8 mouse cellular contexts compared by ENCODE assay signal in genomic region chr1:74284543-74285160, GRCm38 (mm10). TPM values are rescaled to one million over a fixed set of nuclear protein-coding genes. Genes with fewer than 3 reads are reported as not detected.
DNase-seq lines count a peak whose midpoint lies in the region; ATAC-seq and TF ChIP-seq lines count a peak whose summit lies in the region.

Aamp (minus strand) TSS chr1:74284738.
Pnkd (plus strand) TSS chr1:74284930.

- peak within 1 kb of the TSS; percentile 92 for H3K9ac ChIP-seq in CH12.LX (ENCODE audit: insufficient read depth, low read depth)
- peak within 1 kb of the TSS; percentile 75 for H3K9ac ChIP-seq in forebrain, embryonic 11.5 days (ENCODE audit: low read length)
- peak within 1 kb of the TSS; percentile 93 for H3K9ac ChIP-seq in heart, embryonic 16.5 days (ENCODE audit: low read length)
- peak within 1 kb of the TSS; percentile 87 for H3K9ac ChIP-seq in liver, embryonic 15.5 days
- H3K9ac ChIP-seq in neural tube, embryonic 12.5 days: peak within 1 kb of the TSS; percentile 64

- peak within 1 kb of the TSS; percentile 96 for H3K4me2 ChIP-seq in CH12.LX (ENCODE audit: insufficient read depth, low read depth, poor library complexity, severe bottlenecking)
- peak within 1 kb of the TSS; percentile 67 for H3K4me2 ChIP-seq in forebrain, embryonic 11.5 days (ENCODE audit: low read depth, low read length, severe bottlenecking)
- H3K4me2 ChIP-seq in heart, embryonic 16.5 days (ENCODE audit: low read depth, low read length): peak within 1 kb of the TSS; percentile 93
- H3K4me2 ChIP-seq in liver, embryonic 15.5 days: peak within 1 kb of the TSS; percentile 94
- peak within 1 kb of the TSS; percentile 83 for H3K4me2 ChIP-seq in neural tube, embryonic 12.5 days (replicated peaks)

- peak within 1 kb of the TSS; percentile 66 to 84 (median 81) for H3K4me3 ChIP-seq in CH12.LX (replicated peaks in 1 of 3; ENCODE audit: low read depth in 2 of 3, low read length in 2 of 3, poor library complexity in 1 of 3)
- H3K4me3 ChIP-seq in forebrain, embryonic 11.5 days (ENCODE audit: low read depth, low read length): peak within 1 kb of the TSS; percentile 71
- H3K4me3 ChIP-seq in heart, embryonic 16.5 days (ENCODE audit: low read length): peak within 1 kb of the TSS; percentile 93
- H3K4me3 ChIP-seq in liver, embryonic 15.5 days (replicated peaks): peak within 1 kb of the TSS; percentile 86
- peak within 1 kb of the TSS; percentile 63 for H3K4me3 ChIP-seq in neural tube, embryonic 12.5 days

- H3K27me3 ChIP-seq in CH12.LX (replicated peaks): no peaks in the 10 kb centered on the region
- no peaks in the 10 kb centered on the region for H3K27me3 ChIP-seq in forebrain, embryonic 11.5 days (ENCODE audit: control insufficient read depth, insufficient read depth, low read length)
- no peaks in the 10 kb centered on the region for H3K27me3 ChIP-seq in heart, embryonic 16.5 days (ENCODE audit: control insufficient read depth, insufficient read depth, low read length)
- no peaks in the 10 kb centered on the region for H3K27me3 ChIP-seq in liver, embryonic 15.5 days
- H3K27me3 ChIP-seq in neural tube, embryonic 12.5 days (replicated peaks): no peaks in the 10 kb centered on the region

- peak; percentile 98 for ATAC-seq in forebrain, embryonic 11.5 days (replicated peaks; ENCODE audit: low FRiP score)
- peak; percentile 97 for ATAC-seq in heart, embryonic 16.5 days (replicated peaks; ENCODE audit: extremely low read depth, insufficient read depth, low FRiP score)
- ATAC-seq in liver, embryonic 15.5 days (ENCODE audit: insufficient read depth): peak; percentile 97
- ATAC-seq in neural tube, embryonic 12.5 days (ENCODE audit: low FRiP score, low read depth): peak; percentile 98

- DNase-seq in CH12.LX (ENCODE audit: extremely low read depth): peak; percentile 100
- peak; percentile 100 for DNase-seq in c-Kit-positive CD71-positive TER-119-negative erythroid progenitor cells, embryonic 14.5 days (ENCODE audit: low read depth)
- peak; percentile 100 for DNase-seq in forebrain, embryonic 11.5 days (ENCODE audit: low spot score)
- DNase-seq in kidney, postnatal 36 days: peak; percentile 99 to 100
- DNase-seq in telencephalon, adult 2 months (ENCODE audit: low read depth, low spot score): peak; percentile 100

- peaks cover 44 to 63% of the 10 kb centered on the region in 2 experiments for H3K36me3 ChIP-seq in CH12.LX (replicated peaks in 1 of 2; ENCODE audit: control insufficient read depth in 1 of 2, insufficient read depth in 1 of 2, low read length in 1 of 2)
- H3K36me3 ChIP-seq in forebrain, embryonic 11.5 days (ENCODE audit: control insufficient read depth, insufficient read depth, low read length): peaks cover 2% of the 10 kb centered on the region
- H3K36me3 ChIP-seq in heart, embryonic 16.5 days (ENCODE audit: control insufficient read depth, insufficient read depth): peaks cover 45% of the 10 kb centered on the region
- peaks cover 55% of the 10 kb centered on the region for H3K36me3 ChIP-seq in liver, embryonic 15.5 days (replicated peaks)
- peaks cover 33% of the 10 kb centered on the region for H3K36me3 ChIP-seq in neural tube, embryonic 12.5 days

- in situ Hi-C loops in CH12.LX (cut with MboI; ENCODE audit: low pct_ligation_motif_present, low pct_unique_long_range_greater_than_20kb, low sequenced_read_pairs): no loop called here

- H3K4me1 ChIP-seq in CH12.LX (ENCODE audit: control insufficient read depth in 1 of 2, insufficient read depth in 2 of 2): peaks cover 10 to 62% of the 10 kb centered on the region in 2 experiments
- H3K4me1 ChIP-seq in forebrain, embryonic 11.5 days (replicated peaks; ENCODE audit: control insufficient read depth, insufficient read depth, low read length): peaks cover 3% of the 10 kb centered on the region
- peaks cover 48% of the 10 kb centered on the region for H3K4me1 ChIP-seq in heart, embryonic 16.5 days (ENCODE audit: control insufficient read depth, insufficient read depth, low read length)
- peaks cover 71% of the 10 kb centered on the region for H3K4me1 ChIP-seq in liver, embryonic 15.5 days (replicated peaks)
- peaks cover 21% of the 10 kb centered on the region for H3K4me1 ChIP-seq in neural tube, embryonic 12.5 days

- TF ChIP-seq EP300 in CH12.LX (IDR thresholded peaks at IDR 0.05; ENCODE audit: low read length): no peak

- dilution Hi-C loops in CH12.LX (cut with MboI; ENCODE audit: extremely low pct_ligation_motif_present, extremely low pct_unique_long_range_greater_than_20kb, low sequenced_read_pairs): no loop called here

- TF ChIP-seq CTCF in CH12.LX (conservative IDR thresholded peaks at IDR 0.05 in 1 of 2, IDR thresholded peaks at IDR 0.05 in 1 of 2; ENCODE audit: low read depth in 2 of 2, low read length in 2 of 2): peak in 1 of 2 experiments; percentile 25; a peak in 2 of 4 replicates

- TF ChIP-seq POLR2A in CH12.LX (IDR thresholded peaks at IDR 0.05; ENCODE audit: low read depth, low read length): peak; percentile 81

- H3K27ac ChIP-seq in CH12.LX (ENCODE audit: insufficient read depth, low read depth): peak within 1 kb of the TSS; percentile 58
- H3K27ac ChIP-seq in forebrain, embryonic 11.5 days (ENCODE audit: low read depth, low read length): no peak within 1 kb of the TSS
- peak within 1 kb of the TSS; percentile 86 for H3K27ac ChIP-seq in heart, embryonic 16.5 days (ENCODE audit: low read length)
- H3K27ac ChIP-seq in liver, embryonic 15.5 days (replicated peaks): peak within 1 kb of the TSS; percentile 84
- H3K27ac ChIP-seq in neural tube, embryonic 12.5 days: no peak within 1 kb of the TSS

- H3K9me3 ChIP-seq in CH12.LX (replicated peaks; ENCODE audit: low read length): no peaks in the 10 kb centered on the region
- no peaks in the 10 kb centered on the region for H3K9me3 ChIP-seq in forebrain, embryonic 11.5 days (ENCODE audit: control insufficient read depth, low read length)
- no peaks in the 10 kb centered on the region for H3K9me3 ChIP-seq in heart, embryonic 16.5 days (replicated peaks; ENCODE audit: control insufficient read depth, low read length)
- H3K9me3 ChIP-seq in liver, embryonic 15.5 days (replicated peaks): no peaks in the 10 kb centered on the region
- no peaks in the 10 kb centered on the region for H3K9me3 ChIP-seq in neural tube, embryonic 12.5 days

- H3K79me2 ChIP-seq in CH12.LX (replicated peaks; ENCODE audit: control insufficient read depth, extremely low read depth, insufficient read depth, poor library complexity, severe bottlenecking): peaks cover 18% of the 10 kb centered on the region

- TF ChIP-seq RAD21 in CH12.LX (IDR thresholded peaks at IDR 0.05; ENCODE audit: low read depth, low read length): no peak; the same call in none of the 2 replicates

- under 1% methylated on average over 56 of the region's 56 CpGs for WGBS in forebrain, embryonic 11.5 days
- under 1% methylated on average over 55 of the region's 56 CpGs for WGBS in heart, embryonic 16.5 days
- under 1% methylated on average over 56 of the region's 56 CpGs for WGBS in liver, embryonic 15.5 days (ENCODE audit: insufficient replicate concordance)
- under 1% methylated on average over 56 of the region's 56 CpGs for WGBS in neural tube, embryonic 12.5 days

TF ChIP-seq in CH12.LX, 34 proteins besides CTCF, POLR2A, EP300 and RAD21 (continues in another document):
- TF ChIP-seq RCOR1 (conservative IDR thresholded peaks at IDR 0.05; ENCODE audit: low read depth, low read length) (no peak), E2F4 (IDR thresholded peaks at IDR 0.05; ENCODE audit: insufficient replicate concordance, low read depth, low read length) (0 out of 2 replicates have a peak, but pooled peaks have one; percentile 40), USF2 (conservative IDR thresholded peaks at IDR 0.05; ENCODE audit: low read depth, low read length) (no peak), SMC3 (IDR thresholded peaks at IDR 0.05; ENCODE audit: low read depth, low read length) (peak; percentile 15), ZC3H11A (IDR thresholded peaks at IDR 0.05; ENCODE audit: low read depth, low read length) (no peak), IRF4 (IDR thresholded peaks at IDR 0.05; ENCODE audit: low read depth, low read length) (no peak; the same call in 1 of the 2 replicates), MXI1 (IDR thresholded peaks at IDR 0.05; ENCODE audit: low read depth, low read length) (peak; percentile 58; the same call in 1 of the 2 replicates), NRF1 (IDR thresholded peaks at IDR 0.05; ENCODE audit: low read depth, low read length) (peak; percentile 85), CHD2 (IDR thresholded peaks at IDR 0.05; ENCODE audit: low read length) (peak; percentile 78), HCFC1 (IDR thresholded peaks at IDR 0.05; ENCODE audit: low read depth, low read length) (peak; percentile 99), JUND (conservative IDR thresholded peaks at IDR 0.05; ENCODE audit: low read depth, low read length) (no peak), UBTF (IDR thresholded peaks at IDR 0.05; ENCODE audit: low read depth, low read length) (no peak), MEF2A (IDR thresholded peaks at IDR 0.05; ENCODE audit: borderline replicate concordance, low read depth, low read length) (no peak), KAT2A (IDR thresholded peaks at IDR 0.05; ENCODE audit: insufficient replicate concordance, low read length) (peak; percentile 98), ETS1 (conservative IDR thresholded peaks at IDR 0.05; ENCODE audit: low read depth, low read length) (no peak), MYC (IDR thresholded peaks at IDR 0.05; ENCODE audit: low read depth, low read length) (no peak), CHD1 (IDR thresholded peaks at IDR 0.05; ENCODE audit: low read depth, low read length) (no peak)

RNA-seq across cellular contexts. Expression of gene Aamp, which starts in this region (rescaled TPM):
- 151 and 163 TPM in 2 replicates for total RNA-seq in CH12.LX (2012; rRNA removed)
- 103 and 108 TPM in 2 replicates for total RNA-seq in CH12.LX (2014; rRNA removed)
- polyA plus RNA-seq in CH12.LX (2012; ENCODE audit: insufficient read length, low read depth): 172 and 193 TPM in 2 replicates
- polyA plus RNA-seq in forebrain, embryonic 11.5 days (2014; fragmentation: Nextera tagmentation; extraction: Ambion mirVana): 185 and 205 TPM in 2 replicates
- 214 and 223 TPM in 2 replicates for polyA plus RNA-seq in heart, embryonic 16.5 days (2015; fragmentation: Nextera tagmentation; extraction: Ambion mirVana)
- polyA plus RNA-seq in liver, embryonic 15.5 days (2015; fragmentation: Nextera tagmentation; extraction: Ambion mirVana): 93.1 and 113 TPM in 2 replicates
- 189 and 196 TPM in 2 replicates for polyA plus RNA-seq in neural tube, embryonic 12.5 days (2016; fragmentation: Nextera tagmentation; extraction: Ambion mirVana)

RNA-seq across cellular contexts. Expression of gene Pnkd, which starts in this region (rescaled TPM):
- total RNA-seq in CH12.LX (2012; rRNA removed) (117 and 154 TPM in 2 replicates), CH12.LX (2014; rRNA removed) (42.7 and 45.5 TPM in 2 replicates)
- 263 and 318 TPM in 2 replicates for polyA plus RNA-seq in CH12.LX (2012; ENCODE audit: insufficient read length, low read depth)
- 95.3 and 98.4 TPM in 2 replicates for polyA plus RNA-seq in forebrain, embryonic 11.5 days (2014; fragmentation: Nextera tagmentation; extraction: Ambion mirVana)
- 314 and 324 TPM in 2 replicates for polyA plus RNA-seq in heart, embryonic 16.5 days (2015; fragmentation: Nextera tagmentation; extraction: Ambion mirVana)
- 32.0 and 34.7 TPM in 2 replicates for polyA plus RNA-seq in liver, embryonic 15.5 days (2015; fragmentation: Nextera tagmentation; extraction: Ambion mirVana)
- polyA plus RNA-seq in neural tube, embryonic 12.5 days (2016; fragmentation: Nextera tagmentation; extraction: Ambion mirVana): 96.1 and 104 TPM in 2 replicates

Comparison
In these comparisons a context has a peak if more than half of its experiments do, and no peak if none do; other contexts are left out.
1. H3K27ac ChIP-seq: peak in CH12.LX (single experiment), heart, embryonic 16.5 days (single experiment) and liver, embryonic 15.5 days (single experiment); none in forebrain, embryonic 11.5 days (single experiment) and neural tube, embryonic 12.5 days (single experiment).
2. Peak in every context shown above with its lines, with median percentiles within 50 percentile points of each other: DNase-seq, H3K4me2 ChIP-seq, H3K4me3 ChIP-seq, H3K9ac ChIP-seq and ATAC-seq.